Mouse (Mus musculus): ENCODE measurements around the gene Sdc3.

Gene Sdc3

DNA sequence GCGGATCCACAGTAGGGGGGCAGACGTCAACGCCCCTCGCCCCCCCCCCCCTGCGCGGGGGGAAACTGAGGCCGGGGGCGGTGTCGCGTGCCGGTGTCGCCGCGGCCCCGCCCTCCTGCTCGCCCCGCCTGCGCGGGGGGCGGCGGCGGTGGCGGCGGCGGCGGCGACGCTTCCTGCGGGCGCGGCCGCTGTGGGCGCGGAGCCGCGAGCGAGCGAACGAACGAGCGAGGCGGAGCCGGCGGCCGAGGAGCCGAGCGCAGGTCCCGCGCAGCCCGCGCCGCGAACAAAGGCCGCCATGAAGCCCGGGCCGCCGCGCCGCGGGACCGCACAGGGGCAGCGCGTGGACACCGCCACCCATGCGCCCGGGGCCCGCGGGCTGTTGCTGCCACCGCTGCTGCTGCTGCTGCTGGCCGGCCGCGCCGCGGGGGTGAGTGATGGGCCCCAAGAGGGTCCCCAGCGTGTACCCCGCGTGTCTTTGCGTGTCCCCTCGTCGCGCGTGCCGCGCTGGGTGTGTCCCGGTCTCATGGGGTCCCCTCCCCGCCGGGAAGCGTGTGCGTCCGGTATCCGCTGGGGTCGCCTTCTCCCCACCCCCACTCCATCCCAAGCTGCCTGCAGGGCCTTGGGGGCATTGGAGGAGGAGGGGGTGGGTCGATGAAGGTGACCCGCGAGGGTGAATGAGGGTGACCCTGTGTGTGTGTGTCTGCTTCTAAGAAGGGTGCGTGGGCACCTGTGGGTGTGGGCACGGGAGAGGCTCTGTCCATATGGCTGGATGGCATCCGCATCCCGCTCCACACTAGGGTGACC is at the start of gene Sdc3:
Gene Sdc3, plus strand, starts transcription at position 162 of the 804 bp plus-strand sequence.
- no peak for DNase-seq (ENCODE audit: low read depth)

DNA sequence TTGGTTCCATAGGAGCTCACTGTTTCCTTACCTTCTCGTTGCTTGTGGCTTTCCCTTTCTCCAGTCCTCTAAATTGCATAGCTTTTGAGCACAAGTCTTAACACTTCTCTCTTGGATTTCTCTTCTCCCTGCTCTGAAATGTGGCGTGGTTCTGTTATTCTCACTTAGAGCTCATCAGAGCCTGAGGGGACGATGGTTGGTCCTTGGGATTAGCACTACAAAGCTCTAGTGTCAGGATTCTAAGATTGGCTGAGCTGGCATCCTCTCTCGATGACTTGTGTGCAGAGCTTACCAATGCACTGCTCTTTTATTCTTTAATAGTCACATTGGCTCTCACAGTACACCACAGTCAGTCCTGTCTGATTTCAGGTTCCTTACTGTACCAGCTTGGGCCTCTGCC is 48.3 kb upstream of the Sdc3 start:
- no peak for DNase-seq (ENCODE audit: low read depth)

- no peak for DNase-seq (ENCODE audit: low read depth)
Observed at GRCm38 (mm10) chr4:130745561-130746306, 46.6 kb upstream of the Sdc3 start.

- DNase-seq (ENCODE audit: low read depth) = no peak
Observed at GRCm38 (mm10) chr4:130749566-130749965, 42.8 kb upstream of the Sdc3 start.

DNA sequence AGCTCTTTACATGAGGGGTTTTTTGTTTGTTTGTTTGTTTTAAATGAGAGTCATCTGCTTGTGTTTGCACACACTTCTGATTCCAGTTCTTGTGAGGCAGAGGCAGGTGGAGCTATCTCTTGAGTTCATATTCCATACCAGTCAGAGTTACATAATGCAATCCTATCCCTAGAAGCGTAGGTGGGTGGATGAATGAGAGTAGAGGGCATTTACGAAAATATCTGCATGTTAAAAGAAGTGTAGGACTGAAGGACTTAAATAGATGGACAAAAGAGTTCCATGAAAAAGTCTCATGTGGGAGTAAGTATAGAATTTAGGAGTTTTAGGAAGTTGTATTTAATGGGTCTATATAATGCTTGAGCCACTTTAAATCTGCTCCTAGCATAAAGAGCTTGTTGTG is 40.4 kb upstream of the Sdc3 start:
- no peak for DNase-seq (ENCODE audit: low read depth)

GRCm38 (mm10) chr4:130752591-130752990 is 39.7 kb upstream of the Sdc3 start:
- DNase-seq (ENCODE audit: low read depth) = no peak

GRCm38 (mm10) chr4:130753755-130754154 is 38.6 kb upstream of the Sdc3 start:
- DNase-seq (ENCODE audit: low read depth) = no peak

- no peak for DNase-seq (ENCODE audit: low read depth)
Observed at GRCm38 (mm10) chr4:130754776-130755175, 37.6 kb upstream of the Sdc3 start.

DNA sequence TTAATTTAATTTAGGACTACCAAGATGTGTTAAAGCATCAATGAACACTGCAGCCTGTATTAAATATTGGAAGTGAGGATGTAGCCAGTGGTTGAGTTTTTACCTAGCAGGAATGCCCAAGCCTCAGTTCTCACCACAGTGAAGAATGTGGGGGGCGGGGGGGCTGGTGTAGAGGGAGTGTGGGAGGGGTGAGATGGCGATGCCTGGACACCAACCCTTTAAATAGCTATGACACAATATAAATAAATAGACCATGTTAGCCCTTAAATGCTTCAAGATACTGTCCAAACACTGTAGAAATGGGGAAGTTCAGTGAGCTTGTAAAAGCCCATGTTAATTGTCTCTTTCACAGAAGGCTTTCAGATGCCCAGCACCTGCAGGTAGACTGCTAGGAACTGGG is 32.5 kb upstream of the Sdc3 start:
- no peak for DNase-seq (ENCODE audit: low read depth)

DNA sequence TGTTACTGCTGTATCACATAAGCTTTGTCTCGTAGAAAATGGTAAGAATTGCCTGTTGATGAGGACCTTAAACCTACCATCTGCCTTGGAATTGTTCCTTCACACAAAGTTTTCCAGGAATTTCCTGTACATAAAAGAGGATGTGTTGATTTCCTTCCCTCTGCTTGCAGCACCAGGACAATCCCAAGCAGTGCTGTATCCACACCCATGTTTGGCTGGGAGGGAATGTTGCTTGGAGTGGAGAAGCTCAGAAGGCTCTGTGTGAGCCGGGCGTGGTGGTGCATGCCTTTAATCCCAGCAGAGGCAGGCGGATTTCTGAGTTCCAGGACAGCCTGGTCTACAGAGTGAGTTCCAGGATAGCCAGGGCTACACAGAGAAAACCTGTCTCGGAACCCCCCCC is 30.5 kb upstream of the Sdc3 start:
- no peak for DNase-seq (ENCODE audit: low read depth)

GRCm38 (mm10) chr4:130765399-130766160 is 26.8 kb upstream of the Sdc3 start:
- DNase-seq (ENCODE audit: low read depth) = no peak

DNA sequence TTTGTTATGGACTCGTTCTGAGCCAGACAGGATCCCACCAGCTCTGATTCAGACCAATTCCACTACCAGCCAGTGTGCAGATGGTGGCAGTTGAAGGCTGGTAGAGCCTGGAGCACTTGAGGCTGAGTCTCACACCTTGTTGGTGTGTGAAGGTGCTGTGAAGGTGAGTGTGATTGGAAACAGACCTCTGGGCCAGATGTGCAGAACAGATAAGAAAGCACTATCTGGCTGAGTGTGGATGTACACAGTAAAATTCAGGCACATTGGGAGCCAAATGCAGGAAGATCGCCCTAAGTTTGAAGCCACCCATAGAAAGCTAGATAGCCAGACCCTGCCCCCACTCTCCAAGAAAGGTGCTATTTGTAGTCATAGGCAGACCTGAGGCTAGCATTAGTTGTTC is 25.9 kb upstream of the Sdc3 start:
- DNase-seq (ENCODE audit: low read depth) = no peak

- no peak for DNase-seq (ENCODE audit: low read depth)
Observed at GRCm38 (mm10) chr4:130766926-130767325, 25.4 kb upstream of the Sdc3 start.

GRCm38 (mm10) chr4:130773899-130774298 is 18.4 kb upstream of the Sdc3 start:
- DNase-seq (ENCODE audit: low read depth) = no peak

DNA sequence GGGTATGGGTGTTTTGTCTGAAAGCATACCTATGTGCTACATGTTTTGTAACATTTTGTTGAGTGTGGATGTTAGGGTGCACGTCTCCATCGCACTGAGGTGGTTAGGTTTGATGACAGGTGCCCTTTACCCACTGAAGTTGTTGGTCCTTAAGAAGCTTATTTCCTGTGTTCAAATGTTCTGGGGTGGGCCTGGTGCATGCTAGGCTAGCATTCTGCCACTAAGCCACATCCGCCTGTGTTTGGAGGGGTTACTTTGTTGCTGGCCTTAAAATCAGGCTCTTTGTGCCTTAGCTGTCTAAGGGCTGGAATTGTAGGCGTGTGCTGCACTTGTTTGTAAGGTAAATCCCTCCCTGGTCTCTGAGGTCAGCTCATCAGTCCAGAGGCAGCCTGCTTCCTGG is 17.5 kb upstream of the Sdc3 start:
- no peak for DNase-seq (ENCODE audit: low read depth)

DNA sequence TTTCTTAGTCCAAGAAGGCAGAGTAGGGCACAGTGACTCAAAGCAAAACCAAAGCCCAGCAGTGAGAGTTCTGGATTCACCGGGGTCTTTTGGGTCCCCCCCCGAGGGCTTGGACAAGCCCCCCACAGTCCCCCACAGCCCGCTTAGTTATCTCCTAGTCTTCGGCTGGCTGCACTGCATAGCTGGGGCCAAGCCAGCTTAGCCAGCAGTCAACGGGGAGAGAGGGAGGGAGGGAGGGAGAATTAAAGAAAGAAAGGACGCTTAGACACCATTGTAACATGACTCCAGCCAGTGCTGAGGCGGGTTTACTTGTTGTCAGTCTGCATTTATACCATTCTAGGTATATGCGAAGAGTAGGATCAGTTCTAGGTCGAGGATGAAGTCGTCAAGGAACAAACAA is 14.7 kb upstream of the Sdc3 start:
- no peak for DNase-seq (ENCODE audit: low read depth)

GRCm38 (mm10) chr4:130779037-130779436 is 13.3 kb upstream of the Sdc3 start:
- no peak for DNase-seq (ENCODE audit: low read depth)

DNA sequence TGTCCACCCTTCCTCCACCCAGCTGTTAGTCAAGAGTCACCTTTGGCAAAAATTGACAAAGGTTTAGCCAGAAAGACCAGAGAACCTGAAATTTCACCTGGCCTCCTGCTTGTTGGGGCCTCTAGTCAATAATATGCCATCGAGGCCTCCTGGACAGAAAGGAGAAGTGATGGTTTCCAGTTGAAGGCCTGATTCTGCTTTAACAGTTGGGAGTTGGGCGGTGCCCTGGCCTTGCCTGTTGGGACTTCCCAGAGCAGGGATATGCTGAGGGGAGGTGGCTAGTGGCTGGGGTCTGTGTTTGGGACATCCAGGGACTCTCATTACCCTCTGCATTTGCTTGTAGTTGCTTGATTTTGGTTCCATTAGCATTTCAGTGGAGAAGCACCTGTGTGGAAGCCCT is 9.8 kb upstream of the Sdc3 start:
- DNase-seq (ENCODE audit: low read depth) = no peak

DNA sequence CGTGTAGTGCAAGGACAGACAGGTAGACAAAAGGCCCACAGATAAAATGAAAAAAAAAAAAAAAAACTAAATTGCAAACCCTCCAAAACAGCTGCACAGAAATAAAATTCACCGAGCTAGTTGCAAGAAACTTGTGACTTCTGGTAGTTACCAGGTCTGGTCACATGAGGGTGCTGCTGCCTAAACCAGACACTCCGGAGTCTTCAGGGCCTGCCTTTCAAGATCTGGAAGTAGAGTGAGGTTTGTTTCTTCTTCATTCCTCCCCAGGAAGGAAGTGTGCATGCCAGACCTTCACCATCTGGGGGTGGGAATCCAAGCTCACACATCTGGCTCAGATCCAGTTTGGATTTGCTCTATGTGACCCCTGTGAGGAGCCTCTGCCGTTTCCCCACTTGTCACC is 7.6 kb upstream of the Sdc3 start:
- DNase-seq (ENCODE audit: low read depth) = peak; percentile 72

- DNase-seq (ENCODE audit: low read depth) = no peak
Observed at GRCm38 (mm10) chr4:130787530-130787929, 4.8 kb upstream of the Sdc3 start.

DNA sequence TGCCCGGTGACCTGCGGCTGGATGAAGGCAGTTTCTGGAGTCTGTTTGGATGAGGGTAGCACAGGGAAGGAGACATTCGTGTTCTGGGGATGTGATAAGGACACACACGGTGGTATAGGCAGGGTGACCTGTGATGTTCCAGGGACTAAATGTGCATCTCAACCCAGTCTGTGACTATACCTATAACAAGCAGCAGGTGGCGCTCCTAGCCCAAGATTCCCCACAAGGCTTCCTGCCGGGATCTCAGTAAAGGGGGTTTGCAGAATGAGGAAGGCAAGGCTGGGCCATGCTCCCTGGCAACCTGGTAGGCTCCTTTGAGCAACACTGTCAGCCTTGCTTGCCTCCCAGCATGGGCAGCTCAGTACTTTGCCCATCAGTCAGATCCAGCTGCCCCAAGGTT is 2.2 kb upstream of the Sdc3 start:
- peak; percentile 79 for DNase-seq (ENCODE audit: low read depth)

DNA sequence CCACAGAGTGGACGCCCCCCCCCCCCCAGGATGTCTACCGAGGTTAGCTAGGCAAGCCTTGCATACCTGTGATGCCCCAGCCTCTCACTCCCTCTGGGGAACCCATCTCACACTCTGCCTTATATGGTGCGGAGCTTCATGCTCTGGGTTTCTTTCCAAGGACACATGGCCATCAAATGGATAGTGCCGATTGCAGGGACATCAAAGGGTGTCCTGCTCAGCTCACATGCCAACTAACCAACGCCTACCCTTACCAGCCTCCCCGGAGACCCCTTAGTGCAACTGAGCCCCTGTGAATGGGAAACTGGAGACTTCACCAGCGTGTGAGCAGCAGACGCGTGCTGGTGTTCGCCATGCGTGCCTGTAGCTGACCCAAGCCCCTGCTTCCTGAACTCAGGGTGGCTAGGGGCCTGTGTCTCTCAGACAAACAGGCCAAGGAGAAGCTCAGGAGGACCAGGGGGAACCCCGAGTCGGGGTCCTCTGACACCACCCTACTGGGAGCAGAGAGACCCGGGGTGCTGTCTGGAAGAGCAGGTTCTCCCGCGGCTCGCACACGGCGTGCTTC is 444 bp upstream of the Sdc3 start:
- no peak for DNase-seq (ENCODE audit: low read depth)

DNA sequence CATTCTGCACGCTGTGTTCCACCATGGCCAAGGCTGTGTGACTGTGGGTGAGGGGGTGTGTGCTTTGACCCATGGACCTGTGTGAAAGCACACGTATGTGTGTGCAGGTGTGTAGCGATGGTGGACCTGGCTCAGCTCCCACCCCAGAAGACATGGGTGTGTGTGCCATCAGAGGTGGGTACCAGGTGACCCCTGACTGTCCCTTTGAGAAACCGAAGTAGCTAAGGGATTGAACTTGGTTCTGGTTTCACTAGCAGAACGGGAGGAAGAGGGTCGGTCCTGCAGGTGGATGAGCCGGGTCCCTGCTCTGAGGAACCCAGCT is 804 bp downstream of the Sdc3 start:
- no peak for DNase-seq (ENCODE audit: low read depth)
